Comparison of ENCODE assay signal across 10 mouse cellular contexts in genomic region chr5:14195172-14195819, GRCm38 (mm10).
DNase-seq lines count a peak whose midpoint lies in the region; ATAC-seq lines count a peak whose summit lies in the region.
"Had no signal": no experiment of that assay in that cellular context is flagged by ENCODE, and none has a peak within 500 bp of the region (broad histone marks: within the 10 kb centered on the region; RNA-seq: fewer than 3 reads in every experiment).

No protein-coding gene starts in this region.

- ATAC-seq in forebrain, embryonic 14.5 days, result peak; percentile 98

- no peak overlapping the region for H3K4me3 ChIP-seq in forebrain, embryonic 14.5 days (ENCODE audit: low read depth, low read length)
- H3K4me3 ChIP-seq: lung, embryonic 15.5 days had no signal

- H3K9me3 ChIP-seq in forebrain, embryonic 14.5 days (replicated peaks; ENCODE audit: control insufficient read depth, low read length), result no peaks in the 10 kb centered on the region
- H3K9me3 ChIP-seq: lung, embryonic 15.5 days had no signal

- no peaks in the 10 kb centered on the region for H3K27me3 ChIP-seq in forebrain, embryonic 14.5 days (replicated peaks; ENCODE audit: control insufficient read depth, insufficient read depth, low read length)
- H3K27me3 ChIP-seq: lung, embryonic 15.5 days had no signal

- peaks cover 8% of the 10 kb centered on the region; the same call in 1 of the 2 replicates for H3K4me1 ChIP-seq in forebrain, embryonic 14.5 days (ENCODE audit: control insufficient read depth, insufficient read depth, low read length)

- H3K4me2 ChIP-seq in forebrain, embryonic 14.5 days (ENCODE audit: low read length), result peak overlapping the region; percentile 14; the same call in 1 of the 2 replicates
- H3K4me2 ChIP-seq: lung, embryonic 15.5 days had no signal

- peak; percentile 31 for DNase-seq in layer of hippocampus, adult 11-12 months (ENCODE audit: low spot score)
- no peak for DNase-seq in layer of hippocampus, postnatal 25 days (ENCODE audit: extremely low spot score in 1 of 2, low spot score in 1 of 2)
- peak; percentile 81 for DNase-seq in forebrain, embryonic 14.5 days (ENCODE audit: low spot score)
- DNase-seq in layer of hippocampus, postnatal 10 days (ENCODE audit: low spot score in 2 of 2), result peak; percentile 24 to 29
- DNase-seq in right cerebral cortex, postnatal 25 days, result peak; percentile 15
- no peak for DNase-seq in urinary bladder, postnatal 36 days (ENCODE audit: low spot score in 2 of 2)
- no peak for DNase-seq in lung, postnatal 36 days
- no peak for DNase-seq in adrenal gland, postnatal 14 days

- WGBS in forebrain, embryonic 14.5 days, result 14% methylated on average over 6 of the region's 6 CpGs

- peak overlapping the region; percentile 43; the same call in 1 of the 2 replicates for H3K9ac ChIP-seq in forebrain, embryonic 14.5 days (ENCODE audit: low read length)
- H3K9ac ChIP-seq: lung, embryonic 15.5 days had no signal

- peak overlapping the region; percentile 71 for H3K27ac ChIP-seq in forebrain, embryonic 14.5 days (ENCODE audit: low read depth, low read length)
- H3K27ac ChIP-seq: kidney, postnatal 0 days; lung, embryonic 15.5 days had no signal

- H3K36me3 ChIP-seq in forebrain, embryonic 14.5 days (ENCODE audit: control insufficient read depth, insufficient read depth, low read length), result no peaks in the 10 kb centered on the region
- H3K36me3 ChIP-seq: lung, embryonic 15.5 days had no signal

Comparison
In these comparisons a context has a peak if more than half of its experiments do, and no peak if none do; other contexts are left out.
1. DNase-seq: peak in layer of hippocampus, adult 11-12 months (single experiment), forebrain, embryonic 14.5 days (single experiment), layer of hippocampus, postnatal 10 days (2 of 2) and right cerebral cortex, postnatal 25 days (single experiment); none in layer of hippocampus, postnatal 25 days (0 of 2), urinary bladder, postnatal 36 days (0 of 2), lung, postnatal 36 days (single experiment) and adrenal gland, postnatal 14 days (single experiment).